Mouse (Mus musculus) liver, embryonic 14.5 days (tissue): ENCODE results near the gene Vmp1. TPM values are rescaled to one million over a fixed set of nuclear protein-coding genes. Genes with fewer than 3 reads are reported as not detected.

Source experiments
- ATAC-seq: fragments of 200-750 bp; cut with Nextera tagmentation; 2 replicates; pipeline ENCODE4 v1.8.0; 2017; ENCODE audit warnings: moderate number of reproducible peaks, mild to moderate bottlenecking, moderate library complexity; ENCODE audit not compliant: insufficient read depth
- DNase-seq, 3 experiments: peaks; one replicate each; pipeline ENCODE4 v3.0.0-alpha.2; 2012 to 2013; ENCODE audit warnings: low read depth in 3 of 3, low spot score in 3 of 3
- H3K27ac ChIP-seq: fragments of 300-500 bp; sonication (generic); 2 replicates; pipeline ENCODE4 v1.5.1; 2014; ENCODE audit warnings: moderate library complexity, mild to moderate bottlenecking, control low read depth, inconsistent platforms
- H3K27me3 ChIP-seq: fragments of 300-500 bp; sonication (generic); 2 replicates; pipeline ENCODE4 v1.6.1; 2014; ENCODE audit warnings: mild to moderate bottlenecking, low read length, moderate library complexity; ENCODE audit not compliant: control insufficient read depth, insufficient read depth
- H3K36me3 ChIP-seq: fragments of 300-500 bp; sonication (generic); replicated peaks from 2 replicates; pipeline ENCODE4 v1.6.1; 2014; ENCODE audit warnings: low read depth; ENCODE audit not compliant: control insufficient read depth, insufficient read depth
- H3K4me1 ChIP-seq, 2 experiments: fragments of 200-500 bp in 1 of 2; fragments of 300-500 bp in 1 of 2; sonication (generic) in 1 of 2; replicated peaks; 2 replicates each; pipeline ENCODE4 v1.6.1; 2012 to 2014; ENCODE audit warnings: antibody characterized with exemption in 1 of 2, inconsistent platforms in 1 of 2, low read length in 1 of 2; ENCODE audit not compliant: control insufficient read depth in 2 of 2, insufficient read depth in 2 of 2
- H3K4me2 ChIP-seq: fragments of 300-500 bp; sonication (generic); 2 replicates; pipeline ENCODE4 v1.6.1; 2014; ENCODE audit warnings: low read depth, mild to moderate bottlenecking, control low read depth, moderate library complexity
- H3K4me3 ChIP-seq, 2 experiments: fragments of 200-500 bp in 1 of 2; fragments of 300-500 bp in 1 of 2; sonication (generic) in 1 of 2; 2 replicates each; pipeline ENCODE4 v1.5.1; 2012 to 2014; ENCODE audit warnings: low read depth in 2 of 2, low read length in 2 of 2, mild to moderate bottlenecking in 2 of 2, control low read depth in 1 of 2, inconsistent platforms in 1 of 2, moderate library complexity in 1 of 2; ENCODE audit not compliant: insufficient read depth in 1 of 2
- H3K9ac ChIP-seq: fragments of 300-500 bp; sonication (generic); replicated peaks from 2 replicates; pipeline ENCODE4 v1.6.1; 2014; ENCODE audit warnings: mild to moderate bottlenecking, control low read depth, moderate library complexity
- H3K9me3 ChIP-seq: fragments of 300-500 bp; sonication (generic); 2 replicates; pipeline ENCODE4 v1.6.1; 2016; ENCODE audit warnings: low read length, mixed read lengths; ENCODE audit not compliant: control insufficient read depth
- CTCF ChIP-seq: IDR thresholded peaks from 2 replicates; pipeline ENCODE4 v1.5.1; 2016; ENCODE audit warnings: antibody characterized with exemption, low read depth, control low read depth
- EP300 ChIP-seq: IDR thresholded peaks from 2 replicates; pipeline ENCODE4 v1.6.1; 2016; ENCODE audit warnings: antibody characterized with exemption, low read depth
- WGBS: fragments of 180-500 bp; shearing (Covaris S2); extraction: QIAGEN DNeasy Blood & Tissue Kit; methylation state at CpG from one replicate; pipeline ENCODE4 v1.1.7; 2014; ENCODE audit not compliant: insufficient replicate concordance; 5-methylcytosine and 5-hydroxymethylcytosine counted together
- polyA plus RNA-seq, 2 experiments: library from polyadenylated mRNA; depleted of rRNA in 1 of 2; stranded (reverse) in 1 of 2; unstranded in 1 of 2; fragments of >200 nt; fragmentation: Nextera tagmentation in 1 of 2; extraction: Ambion mirVana in 1 of 2; gene quantifications; 2 replicates each; pipeline versions ENCODE4 v1.2.1 to v1.2.3; 2012 to 2014

The Vmp1 gene
- polyA plus RNA-seq, 2 experiments = 33.1 to 94.2 TPM

DNA sequence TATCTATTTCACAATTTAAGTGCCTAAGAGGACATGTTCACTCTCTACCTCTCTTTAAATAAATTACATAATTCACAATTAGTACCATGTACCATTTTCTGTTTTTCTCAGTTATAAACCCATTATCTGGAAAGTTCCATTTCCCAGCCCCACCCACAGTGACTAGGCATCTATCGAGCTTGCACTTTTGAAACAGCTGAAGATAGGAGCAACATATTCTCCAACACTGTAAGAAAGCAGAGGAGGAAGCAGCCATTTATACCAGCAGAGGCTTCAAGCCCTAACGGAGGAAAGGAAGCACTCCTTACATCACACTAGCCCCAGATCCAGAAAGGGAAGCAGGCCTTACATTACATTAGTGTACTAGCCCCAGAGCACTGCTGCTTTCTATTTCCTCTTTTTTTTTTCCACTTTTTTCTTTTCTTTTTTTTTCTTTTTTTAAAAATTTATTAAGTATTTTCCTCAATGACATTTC is 69.5 kb downstream of the Vmp1 start:
- WGBS = 4% methylated on average over 2 of the region's 2 CpGs
- H3K27me3 ChIP-seq = no peaks in the 10 kb centered on the region
- DNase-seq (peak; percentile 86 to 91 (median 88)), ATAC-seq (peak; percentile 83)
- no peaks in the 10 kb centered on the region; the same call in 1 of the 2 replicates for H3K36me3 ChIP-seq
- no peak overlapping the region for H3K4me3 ChIP-seq
- H3K9ac ChIP-seq = peak overlapping the region; percentile 63
- peak overlapping the region; percentile 95 for H3K27ac ChIP-seq
- H3K9me3 ChIP-seq = no peaks in the 10 kb centered on the region
- peak overlapping the region; percentile 58 for H3K4me2 ChIP-seq
- TF ChIP-seq EP300 = peak; percentile 68
- TF ChIP-seq CTCF = no peak
- H3K4me1 ChIP-seq = peaks cover 29 to 30% of the 10 kb centered on the region in 2 experiments

DNA sequence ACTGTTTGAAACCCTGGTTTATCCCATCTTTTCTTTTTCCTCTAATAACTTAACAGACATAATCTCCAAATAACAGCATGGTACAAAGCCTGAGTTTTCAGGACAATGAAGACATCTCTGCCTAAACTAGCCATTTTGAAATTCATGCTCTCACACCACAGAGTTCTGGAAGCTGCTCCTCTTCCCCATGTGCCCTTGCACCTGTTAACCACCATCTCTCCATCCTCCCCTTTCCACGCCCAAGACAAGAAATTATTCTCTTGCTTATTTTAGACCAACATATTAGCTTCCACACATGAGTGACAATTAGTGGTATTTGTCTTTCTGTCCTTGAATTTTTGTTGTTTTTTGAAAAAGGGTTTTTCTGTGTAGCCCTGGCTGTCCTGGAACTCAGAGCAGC is 71.6 kb downstream of the Vmp1 start:
- peak overlapping the region; percentile 26; the same call in 1 of the 2 replicates for H3K27ac ChIP-seq
- H3K4me3 ChIP-seq = no peak overlapping the region
- no peak for DNase-seq
- no peaks in the 10 kb centered on the region for H3K9me3 ChIP-seq
- ATAC-seq = no peak
- no peaks in the 10 kb centered on the region for H3K27me3 ChIP-seq
- no peak overlapping the region for H3K4me2 ChIP-seq
- peaks cover 29 to 31% of the 10 kb centered on the region in 2 experiments for H3K4me1 ChIP-seq
- TF ChIP-seq EP300 (no peak), CTCF (no peak)
- WGBS = 74% methylated on average over 1 of the region's 1 CpGs
- H3K9ac ChIP-seq = no peak overlapping the region
- peaks cover 1% of the 10 kb centered on the region; the same call in 1 of the 2 replicates for H3K36me3 ChIP-seq

DNA sequence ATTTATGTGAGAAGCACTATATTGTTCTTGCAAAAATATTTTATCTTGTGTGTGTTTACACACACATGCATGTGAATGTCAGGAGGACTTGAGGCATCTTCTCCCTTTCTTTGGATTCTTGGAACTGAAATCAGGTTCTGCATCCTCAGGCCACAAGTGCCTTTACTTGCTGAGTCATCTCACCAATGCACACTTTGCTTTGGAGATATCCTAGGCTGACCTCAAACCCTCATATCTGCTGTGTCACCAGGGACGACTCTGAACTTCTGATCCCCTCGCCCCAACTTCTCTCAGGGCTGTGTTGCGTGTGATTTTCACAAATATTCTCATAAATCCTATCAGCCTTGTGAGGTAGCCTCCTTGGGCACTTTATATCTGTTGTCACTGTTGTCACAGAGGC is 73.4 kb downstream of the Vmp1 start:
- H3K9me3 ChIP-seq = no peaks in the 10 kb centered on the region
- H3K36me3 ChIP-seq = peaks cover 17% of the 10 kb centered on the region
- TF ChIP-seq CTCF = no peak
- peak; percentile 60; the same call in 1 of the 2 replicates for TF ChIP-seq EP300
- peak overlapping the region; percentile 73 for H3K27ac ChIP-seq
- H3K4me1 ChIP-seq = peaks cover 29 to 31% of the 10 kb centered on the region in 2 experiments
- 0 out of 2 replicates have a peak overlapping the region, but pooled peaks have one; percentile 15 for H3K9ac ChIP-seq
- no peak overlapping the region for H3K4me3 ChIP-seq
- H3K4me2 ChIP-seq = peak overlapping the region; percentile 16
- peak; percentile 69 to 80 (median 73) for DNase-seq
- ATAC-seq = peak; percentile 85
- H3K27me3 ChIP-seq = no peaks in the 10 kb centered on the region
- 12% methylated on average over 3 of the region's 3 CpGs for WGBS

DNA sequence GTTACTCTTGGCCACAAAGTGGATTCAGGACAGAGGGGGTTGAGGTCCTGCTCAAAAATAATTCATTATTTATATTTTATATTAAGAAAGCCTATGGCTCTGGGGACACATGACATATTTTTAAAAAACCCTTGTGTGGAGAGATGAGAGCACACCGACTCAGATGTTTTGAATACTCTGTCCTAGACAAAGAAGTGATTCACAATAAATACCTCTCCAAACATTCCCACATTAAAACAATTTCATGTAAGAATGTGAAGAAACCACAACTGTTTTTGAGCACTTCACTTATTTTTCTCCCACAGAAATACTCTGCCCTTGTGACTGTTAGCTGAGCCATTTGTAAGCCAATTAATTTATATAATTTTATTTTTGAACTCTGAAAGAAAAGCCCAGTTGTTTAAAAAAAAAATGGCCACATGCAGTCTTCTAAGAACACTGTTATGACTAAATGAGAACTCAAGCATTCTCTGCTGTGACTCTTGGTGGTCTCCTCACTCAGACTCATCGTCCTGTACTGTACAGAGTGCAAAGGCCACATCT is 75.8 kb downstream of the Vmp1 start:
- Histone ChIP-seq H3K4me1 (peaks cover 16 to 22% of the 10 kb centered on the region in 2 experiments), H3K36me3 (peaks cover 17% of the 10 kb centered on the region), H3K27ac (no peak overlapping the region), H3K4me3 (no peak overlapping the region), H3K9me3 (no peaks in the 10 kb centered on the region), H3K27me3 (no peaks in the 10 kb centered on the region), H3K4me2 (no peak overlapping the region), H3K9ac (no peak overlapping the region)
- ATAC-seq (no peak), DNase-seq (no peak)
- WGBS = 83% methylated on average over 2 of the region's 2 CpGs
- no peak for TF ChIP-seq CTCF
- TF ChIP-seq EP300 = no peak

DNA sequence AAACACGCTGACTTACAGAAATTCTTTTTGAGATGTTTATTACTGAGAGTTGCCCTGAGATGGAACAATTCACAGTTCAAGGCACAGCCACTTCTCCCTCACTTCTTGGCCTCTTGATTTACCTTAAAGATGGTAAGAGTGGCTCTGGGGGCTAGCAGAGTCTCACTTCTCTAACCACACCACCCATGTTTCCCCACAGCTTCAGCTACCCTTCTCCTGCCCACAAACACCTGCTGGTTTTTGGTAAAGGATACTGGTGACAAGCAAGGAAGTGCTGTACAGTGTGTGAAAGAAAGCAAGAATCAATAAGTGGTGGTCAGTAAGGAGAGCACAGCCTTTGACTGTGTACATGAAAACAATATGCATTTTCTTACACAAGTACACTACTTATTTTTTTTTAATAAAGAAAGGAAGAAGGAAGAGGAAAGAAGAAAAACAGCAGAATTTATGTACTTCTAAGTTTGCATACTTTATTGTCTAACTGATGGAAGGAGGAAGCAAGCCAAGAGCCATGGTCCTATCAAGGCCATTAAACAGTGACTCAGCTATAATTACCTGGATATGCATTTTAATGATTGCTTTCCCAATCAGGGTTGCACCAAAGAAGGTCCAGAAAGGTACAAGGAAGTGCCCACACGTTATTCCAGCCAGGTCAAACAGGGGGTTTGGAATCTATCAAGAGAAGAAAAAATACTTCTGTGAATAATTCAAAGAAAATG is 76.9 kb downstream of the Vmp1 start:
- Histone ChIP-seq H3K4me1 (peaks cover 14 to 20% of the 10 kb centered on the region in 2 experiments), H3K4me2 (no peak overlapping the region), H3K27me3 (no peaks in the 10 kb centered on the region), H3K36me3 (peaks cover 17% of the 10 kb centered on the region), H3K27ac (no peak overlapping the region), H3K4me3 (no peak overlapping the region), H3K9ac (no peak overlapping the region), H3K9me3 (no peaks in the 10 kb centered on the region)
- ATAC-seq = no peak
- 69% methylated on average over 2 of the region's 2 CpGs for WGBS
- DNase-seq = no peak
- TF ChIP-seq EP300 (no peak), CTCF (no peak)
